Mouse (Mus musculus): ENCODE results near the gene Pacs2. TPM values are rescaled to one million over a fixed set of nuclear protein-coding genes. Genes with fewer than 3 reads are reported as not detected.

The Pacs2 gene
- total and polyA plus RNA-seq, 3 experiments: 29.8 to 69.7 (median 62.5) TPM

DNA sequence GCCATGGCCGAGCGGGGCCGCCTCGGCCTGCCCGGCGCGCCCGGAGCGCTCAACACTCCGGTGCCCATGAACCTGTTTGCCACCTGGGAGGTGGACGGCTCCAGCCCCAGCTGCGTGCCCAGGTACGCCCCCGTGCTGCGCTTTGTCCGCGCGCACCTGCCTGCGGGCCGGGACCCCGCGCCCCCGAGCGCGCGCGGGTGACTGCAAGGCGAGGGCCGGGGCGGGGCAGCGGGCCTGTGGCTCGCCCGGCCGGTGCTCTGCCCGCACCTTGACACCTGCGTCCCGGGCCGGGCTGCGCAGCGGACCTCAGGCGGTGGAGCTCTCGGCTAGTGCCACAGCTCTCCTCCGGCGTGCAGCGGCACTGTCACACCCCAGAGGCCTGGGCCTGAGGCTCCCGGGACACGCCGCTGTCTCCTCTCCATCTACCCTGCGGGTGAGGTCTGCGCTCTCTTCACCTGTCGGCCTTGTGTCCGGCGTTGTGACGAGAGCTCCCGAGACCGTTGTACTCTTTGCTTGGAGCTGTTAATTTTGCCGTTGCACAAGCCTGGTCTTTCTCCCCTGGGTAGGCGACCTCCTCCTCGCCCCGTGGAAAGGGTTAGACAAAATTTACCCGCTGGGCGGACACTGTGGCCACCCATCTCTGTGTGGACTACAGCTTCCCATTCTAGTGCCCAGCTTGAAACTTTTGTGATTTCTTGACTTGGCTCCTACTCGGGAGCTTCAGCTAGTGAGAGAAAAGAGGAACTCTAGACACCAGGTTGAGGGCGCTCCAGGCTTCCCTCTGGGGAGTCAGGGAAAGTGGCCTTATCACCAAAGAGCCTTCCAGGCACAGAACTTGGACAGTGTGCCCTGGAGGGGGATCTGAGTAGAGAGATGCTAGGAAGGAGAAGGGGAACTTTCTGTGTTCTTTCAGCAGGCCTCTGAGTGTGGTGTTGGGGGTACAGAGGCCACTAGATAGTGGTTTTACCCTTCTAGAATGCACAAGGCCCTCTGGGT lies 551 bp downstream of the Pacs2 start (continued):
- TF ChIP-seq NELFE (IDR thresholded peaks at IDR 0.05; ENCODE audit: low read depth, low read length): no peak; the same call in 1 of the 2 replicates
- no peak for TF ChIP-seq MYB (IDR thresholded peaks at IDR 0.05; ENCODE audit: low read depth, low read length)
- TF ChIP-seq POLR2AphosphoS5 (IDR thresholded peaks at IDR 0.05; ENCODE audit: borderline replicate concordance, low read depth, low read length): no peak
- TF ChIP-seq JUND (IDR thresholded peaks at IDR 0.05; ENCODE audit: low read depth, low read length): no peak
- peak; percentile 58; the same call in 1 of the 2 replicates for TF ChIP-seq TBP (IDR thresholded peaks at IDR 0.05; ENCODE audit: low read depth, low read length)

DNA sequence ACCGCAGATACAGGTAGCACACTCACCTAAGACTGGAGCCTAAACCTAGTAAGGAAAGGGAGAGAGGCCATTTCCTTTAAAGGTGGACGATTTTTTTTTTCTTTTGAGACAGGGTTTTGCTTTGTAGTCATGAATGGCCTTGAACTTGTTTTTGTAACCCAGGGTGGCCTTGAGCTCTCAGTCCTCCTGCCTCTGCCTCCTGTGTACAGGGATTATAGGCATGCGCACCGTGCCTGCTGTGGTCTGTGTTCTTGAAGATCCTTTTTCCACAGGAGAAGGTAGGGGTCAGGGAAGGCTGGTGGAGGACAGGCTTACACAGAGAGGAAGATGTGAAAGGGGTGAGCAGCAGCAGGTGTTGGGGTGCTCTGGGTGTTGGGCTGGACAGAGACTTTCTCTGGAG lies 1.6 kb downstream of the Pacs2 start:
- Histone ChIP-seq H3K9me3 (replicated peaks; ENCODE audit: insufficient read depth, low read length) (no peaks in the 10 kb centered on the region), H3K27me3 (ENCODE audit: control insufficient read depth in 1 of 2, insufficient read depth in 2 of 2, low read length in 2 of 2) (no peaks in the 10 kb centered on the region), H3K4me1 (ENCODE audit: control insufficient read depth in 1 of 2, insufficient read depth in 2 of 2, low read length in 2 of 2) (peaks cover 16 to 41% of the 10 kb centered on the region in 2 experiments), H3K4me3 (ENCODE audit: control insufficient read depth in 1 of 2, insufficient read depth in 1 of 2, low read depth in 2 of 2, low read length in 2 of 2) (no peak overlapping the region), H3K9ac (ENCODE audit: control insufficient read depth, low read depth, low read length, poor library complexity, severe bottlenecking) (no peak overlapping the region), H3K27ac (ENCODE audit: control insufficient read depth, low read depth, low read length) (no peak overlapping the region), H3K79me2 (ENCODE audit: control insufficient read depth, insufficient read depth, low read length, poor library complexity) (peaks cover 31% of the 10 kb centered on the region), H3K36me3 (ENCODE audit: control insufficient read depth in 1 of 2, insufficient read depth in 2 of 2, low read length in 2 of 2) (peaks cover 0 to 22% of the 10 kb centered on the region in 2 experiments; a peak in 2 of 4 replicates)
- no peak for DNase-seq (ENCODE audit: low read depth, low spot score)
- TF ChIP-seq GABPA (IDR thresholded peaks at IDR 0.05; ENCODE audit: low read depth, low read length) (no peak), ZNF384 (IDR thresholded peaks at IDR 0.05; ENCODE audit: low read depth, low read length) (peak; percentile 35; the same call in 1 of the 2 replicates), E2F4 (IDR thresholded peaks at IDR 0.05; ENCODE audit: borderline replicate concordance, low read depth, low read length) (no peak)

DNA sequence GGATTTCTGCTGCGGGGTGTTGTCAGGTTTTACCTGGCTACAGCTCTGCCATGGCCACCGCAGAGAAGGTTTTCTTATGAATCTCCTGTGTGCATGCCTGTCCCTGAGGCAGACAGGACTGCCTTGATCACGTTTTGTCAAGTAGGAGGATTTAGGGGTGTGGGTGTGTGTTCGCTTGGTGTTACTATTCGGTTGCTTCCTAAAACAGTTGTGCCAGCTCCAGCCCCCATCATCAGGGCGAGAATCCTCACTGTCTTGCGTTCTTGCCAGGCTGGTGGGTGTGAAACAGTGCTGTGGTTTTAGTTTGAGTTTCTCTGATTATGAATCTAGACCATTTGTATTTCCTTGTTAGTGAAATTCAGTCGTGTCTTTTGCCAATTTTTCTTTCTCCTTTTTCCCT lies 2.7 kb downstream of the Pacs2 start:
- no peaks in the 10 kb centered on the region for H3K27me3 ChIP-seq (ENCODE audit: control insufficient read depth in 1 of 2, insufficient read depth in 2 of 2, low read length in 2 of 2)
- peaks cover 31% of the 10 kb centered on the region for H3K79me2 ChIP-seq (ENCODE audit: control insufficient read depth, insufficient read depth, low read length, poor library complexity)
- H3K4me3 ChIP-seq (ENCODE audit: control insufficient read depth in 1 of 2, insufficient read depth in 1 of 2, low read depth in 2 of 2, low read length in 2 of 2): no peak overlapping the region
- no peak for DNase-seq (ENCODE audit: low read depth, low spot score)
- no peaks in the 10 kb centered on the region for H3K9me3 ChIP-seq (replicated peaks; ENCODE audit: insufficient read depth, low read length)
- no peak overlapping the region for H3K27ac ChIP-seq (ENCODE audit: control insufficient read depth, low read depth, low read length)
- peaks cover 16 to 35% of the 10 kb centered on the region in 2 experiments for H3K4me1 ChIP-seq (ENCODE audit: control insufficient read depth in 1 of 2, insufficient read depth in 2 of 2, low read length in 2 of 2)
- H3K36me3 ChIP-seq (ENCODE audit: control insufficient read depth in 1 of 2, insufficient read depth in 2 of 2, low read length in 2 of 2): peaks cover 0 to 22% of the 10 kb centered on the region in 2 experiments; a peak in 3 of 4 replicates
- TF ChIP-seq JUND (IDR thresholded peaks at IDR 0.05; ENCODE audit: low read depth, low read length) (no peak), CHD2 (IDR thresholded peaks at IDR 0.05; ENCODE audit: low read length) (no peak), EP300 (IDR thresholded peaks at IDR 0.05; ENCODE audit: low read depth in 1 of 2, low read length in 2 of 2) (peak in 1 of 2 experiments; percentile 24; a peak in 2 of 4 replicates), TCF12 (IDR thresholded peaks at IDR 0.05; ENCODE audit: low read depth, low read length) (no peak), ELF1 (IDR thresholded peaks at IDR 0.05; ENCODE audit: low read depth, low read length) (no peak), RCOR1 (IDR thresholded peaks at IDR 0.05; ENCODE audit: low read depth, low read length) (peak; percentile 65), POLR2AphosphoS2 (IDR thresholded peaks at IDR 0.05; ENCODE audit: low read length) (no peak), POLR2A (IDR thresholded peaks at IDR 0.05; ENCODE audit: control insufficient read depth in 1 of 2, insufficient read depth in 1 of 2, low read depth in 1 of 2, low read length in 2 of 2, poor library complexity in 1 of 2) (no peak), BHLHE40 (IDR thresholded peaks at IDR 0.05; ENCODE audit: borderline replicate concordance, low read depth, low read length) (no peak), MAFK (IDR thresholded peaks at IDR 0.05; ENCODE audit: borderline replicate concordance, low read depth, low read length) (no peak), MAX (IDR thresholded peaks at IDR 0.05; ENCODE audit: low read length) (no peak), MAZ (IDR thresholded peaks at IDR 0.05; ENCODE audit: low read depth, low read length) (no peak), SMC3 (IDR thresholded peaks at IDR 0.05; ENCODE audit: low read depth, low read length) (no peak), MYB (IDR thresholded peaks at IDR 0.05; ENCODE audit: low read depth, low read length) (no peak)
- H3K9ac ChIP-seq (ENCODE audit: control insufficient read depth, low read depth, low read length, poor library complexity, severe bottlenecking): no peak overlapping the region

Data from MEL (cell line).